Mouse (Mus musculus) liver, embryonic 14.5 days (tissue): ENCODE data around the gene Shld2.
A peak's percentile ranks its signal among the peaks of the same experiment; 100 is the strongest.

Experiments
- CTCF ChIP-seq: IDR thresholded peaks from 2 replicates; pipeline ENCODE4 v1.5.1; 2016; ENCODE audit warnings: antibody characterized with exemption, low read depth, control low read depth
- EP300 ChIP-seq: IDR thresholded peaks from 2 replicates; pipeline ENCODE4 v1.6.1; 2016; ENCODE audit warnings: antibody characterized with exemption, low read depth

GRCm38 (mm10) chr14:34190361-34190760 lies 119.9 kb downstream of the Shld2 start:
- no peak for TF ChIP-seq CTCF
- TF ChIP-seq EP300: 0 out of 2 replicates have a peak, but pooled peaks have one; percentile 10
